ENCODE assay signal across 9 mouse cellular contexts in genomic region chr8:128679909-128680308, GRCm38 (mm10). TPM values are rescaled to one million over a fixed set of nuclear protein-coding genes. Genes with fewer than 3 reads are reported as not detected.
DNase-seq lines count a peak whose midpoint lies in the region; ATAC-seq and TF ChIP-seq lines count a peak whose summit lies in the region.
"Had no signal": no experiment of that assay in that cellular context is flagged by ENCODE, and none has a peak within 500 bp of the region (broad histone marks: within the 10 kb centered on the region; RNA-seq: fewer than 3 reads in every experiment).

No protein-coding gene starts in this region.

- no peak for TF ChIP-seq POLR2A in kidney, adult 2 months (IDR thresholded peaks at IDR 0.05; ENCODE audit: low read depth, low read length)

- no peak overlapping the region for H3K4me2 ChIP-seq in hindbrain, embryonic 15.5 days
- H3K4me2 ChIP-seq in forebrain, embryonic 14.5 days (ENCODE audit: low read length), result no peak overlapping the region
- H3K4me2 ChIP-seq: embryonic facial prominence, embryonic 12.5 days had no signal

- no peak overlapping the region for H3K4me3 ChIP-seq in hindbrain, embryonic 15.5 days
- H3K4me3 ChIP-seq in hindbrain, embryonic 10.5 days, result no peak overlapping the region
- H3K4me3 ChIP-seq in kidney, adult 2 months (ENCODE audit: insufficient read depth, low read depth, low read length), result no peak overlapping the region
- no peak overlapping the region for H3K4me3 ChIP-seq in forebrain, embryonic 14.5 days (ENCODE audit: low read depth, low read length)
- H3K4me3 ChIP-seq: embryonic facial prominence, embryonic 12.5 days had no signal

- no peak for DNase-seq in hindbrain, embryonic 10.5 days (ENCODE audit: low spot score)
- DNase-seq in gastrocnemius, postnatal 14 days, result peak; percentile 18
- peak; percentile 74 for DNase-seq in kidney, adult 2 months
- DNase-seq in lung, postnatal 14 days, result peak; percentile 63
- no peak for DNase-seq in forebrain, embryonic 14.5 days (ENCODE audit: low spot score)
- DNase-seq in layer of hippocampus, adult 9-10 months (ENCODE audit: low spot score), result no peak

- no peaks in the 10 kb centered on the region for H3K36me3 ChIP-seq in hindbrain, embryonic 15.5 days
- no peaks in the 10 kb centered on the region for H3K36me3 ChIP-seq in hindbrain, embryonic 10.5 days
- H3K36me3 ChIP-seq in kidney, adult 2 months (ENCODE audit: control insufficient read depth, insufficient read depth, low read length), result no peaks in the 10 kb centered on the region
- no peaks in the 10 kb centered on the region for H3K36me3 ChIP-seq in forebrain, embryonic 14.5 days (ENCODE audit: control insufficient read depth, insufficient read depth, low read length)
- H3K36me3 ChIP-seq: embryonic facial prominence, embryonic 12.5 days had no signal

- WGBS in hindbrain, embryonic 15.5 days, result 79% methylated on average over 2 of the region's 2 CpGs
- 82% methylated on average over 2 of the region's 2 CpGs for WGBS in hindbrain, embryonic 10.5 days
- WGBS in kidney, adult 2 months, result 52% methylated on average over 2 of the region's 2 CpGs
- 81% methylated on average over 2 of the region's 2 CpGs for WGBS in forebrain, embryonic 14.5 days

- ATAC-seq in hindbrain, embryonic 15.5 days (ENCODE audit: low FRiP score, low read depth), result no peak
- no peak for ATAC-seq in forebrain, embryonic 14.5 days
- ATAC-seq in cerebellum, adult (ENCODE audit: insufficient number of reproducible peaks, low FRiP score, low TSS enrichment), result no peak

- no peak for TF ChIP-seq CTCF in kidney, adult 2 months (conservative IDR thresholded peaks at IDR 0.05; ENCODE audit: insufficient read depth, insufficient read length, low read depth, low read length)

- intact Hi-C loops in gastrocnemius, postnatal 14 days (cut with DNase I; ENCODE audit: low total_unique reads), result no loop called here

- H3K4me1 ChIP-seq in hindbrain, embryonic 15.5 days (replicated peaks), result peaks cover 4% of the 10 kb centered on the region
- H3K4me1 ChIP-seq in hindbrain, embryonic 10.5 days (replicated peaks), result peaks cover 7% of the 10 kb centered on the region; the same call in 1 of the 2 replicates
- peaks cover 8% of the 10 kb centered on the region; the same call in 1 of the 2 replicates for H3K4me1 ChIP-seq in kidney, adult 2 months (ENCODE audit: control insufficient read depth, insufficient read depth, low read length)
- peaks cover 3% of the 10 kb centered on the region; the same call in 1 of the 2 replicates for H3K4me1 ChIP-seq in forebrain, embryonic 14.5 days (ENCODE audit: control insufficient read depth, insufficient read depth, low read length)
- H3K4me1 ChIP-seq: embryonic facial prominence, embryonic 12.5 days had no signal

- H3K27ac ChIP-seq in hindbrain, embryonic 15.5 days (replicated peaks), result 0 out of 2 replicates have a peak overlapping the region, but pooled peaks have one; percentile 15
- no peak overlapping the region for H3K27ac ChIP-seq in hindbrain, embryonic 10.5 days
- H3K27ac ChIP-seq in kidney, adult 2 months (ENCODE audit: insufficient read depth, low read depth, low read length), result peak overlapping the region; percentile 88
- H3K27ac ChIP-seq in forebrain, embryonic 14.5 days (ENCODE audit: low read depth, low read length), result no peak overlapping the region
- H3K27ac ChIP-seq: embryonic facial prominence, embryonic 12.5 days had no signal

- H3K9ac ChIP-seq in hindbrain, embryonic 15.5 days, result no peak overlapping the region
- no peak overlapping the region for H3K9ac ChIP-seq in forebrain, embryonic 14.5 days (ENCODE audit: low read length)
- H3K9ac ChIP-seq: embryonic facial prominence, embryonic 12.5 days had no signal

- H3K9me3 ChIP-seq in hindbrain, embryonic 15.5 days, result no peaks in the 10 kb centered on the region
- H3K9me3 ChIP-seq in hindbrain, embryonic 10.5 days, result no peaks in the 10 kb centered on the region
- no peaks in the 10 kb centered on the region for H3K9me3 ChIP-seq in forebrain, embryonic 14.5 days (replicated peaks; ENCODE audit: control insufficient read depth, low read length)
- H3K9me3 ChIP-seq: embryonic facial prominence, embryonic 12.5 days had no signal

- no peaks in the 10 kb centered on the region for H3K27me3 ChIP-seq in hindbrain, embryonic 15.5 days
- H3K27me3 ChIP-seq in hindbrain, embryonic 10.5 days (ENCODE audit: insufficient read depth, poor library complexity, severe bottlenecking), result no peaks in the 10 kb centered on the region
- H3K27me3 ChIP-seq in kidney, adult 2 months (replicated peaks; ENCODE audit: control insufficient read depth, insufficient read depth, low read length), result no peaks in the 10 kb centered on the region
- no peaks in the 10 kb centered on the region for H3K27me3 ChIP-seq in forebrain, embryonic 14.5 days (replicated peaks; ENCODE audit: control insufficient read depth, insufficient read depth, low read length)
- H3K27me3 ChIP-seq: embryonic facial prominence, embryonic 12.5 days had no signal

RNA-seq across cellular contexts. Expression of gene Itgb1, which starts 5.5 kb away (rescaled TPM):
- 88.0 and 91.7 TPM in 2 replicates for polyA plus RNA-seq in hindbrain, embryonic 15.5 days (2015; fragmentation: Nextera tagmentation; extraction: Ambion mirVana)
- polyA plus RNA-seq in hindbrain, embryonic 10.5 days (2016; fragmentation: Nextera tagmentation; extraction: Ambion mirVana), result 110 and 136 TPM in 2 replicates
- total RNA-seq in gastrocnemius, postnatal 14 days (2021), result 100 to 1,000 TPM; 251 to 274 TPM
- polyA plus RNA-seq in kidney, adult 2 months (2012; rRNA removed), result 49.5 and 65.0 TPM in 2 replicates
- 95.1 and 105 TPM in 2 replicates for polyA plus RNA-seq in forebrain, embryonic 14.5 days (2014; fragmentation: Nextera tagmentation; extraction: Ambion mirVana)

Comparison
In these comparisons a context has a peak if more than half of its experiments do, and no peak if none do; other contexts are left out.
1. H3K27ac ChIP-seq: peak in hindbrain, embryonic 15.5 days (single experiment) and kidney, adult 2 months (single experiment); none in hindbrain, embryonic 10.5 days (single experiment) and forebrain, embryonic 14.5 days (single experiment).
2. DNase-seq: peak in gastrocnemius, postnatal 14 days (single experiment), kidney, adult 2 months (single experiment) and lung, postnatal 14 days (single experiment); none in hindbrain, embryonic 10.5 days (single experiment), forebrain, embryonic 14.5 days (single experiment) and layer of hippocampus, adult 9-10 months (single experiment).